Mouse (Mus musculus) right cerebral cortex, postnatal 14 days (tissue): ENCODE measurements at regions not wholly inside any gene's neighbourhood (a gene's known extent, or its start where the extent isn't known, plus 50 kb on each side); places are given as distances from the start of the nearest gene placed in this dataset.

Experiments
- DNase-seq: peaks from one replicate; pipeline ENCODE4 v3.0.0; 2022

GRCm38 (mm10) chr7:36352761-36353160, 345.2 kb upstream of the Tshz3 start:
- no peak for DNase-seq

- no peak for DNase-seq
Measured at GRCm38 (mm10) chr7:36350616-36351015, 347.3 kb upstream of the Tshz3 start.

GRCm38 (mm10) chr7:36348195-36348594, 349.7 kb upstream of the Tshz3 start:
- no peak for DNase-seq

- DNase-seq = no peak
Measured at GRCm38 (mm10) chr7:36334857-36335256, 363.1 kb upstream of the Tshz3 start.

- DNase-seq = peak; percentile 34
Measured at GRCm38 (mm10) chr7:36334091-36334490, 363.8 kb upstream of the Tshz3 start.

GRCm38 (mm10) chr7:36332633-36333032, 365.3 kb upstream of the Tshz3 start:
- DNase-seq = no peak

GRCm38 (mm10) chr7:36328141-36328540, 369.8 kb upstream of the Tshz3 start:
- DNase-seq = no peak

GRCm38 (mm10) chr7:36324035-36324434, 373.9 kb upstream of the Tshz3 start:
- DNase-seq = no peak

GRCm38 (mm10) chr7:36322181-36322580, 375.7 kb upstream of the Tshz3 start:
- DNase-seq = no peak

GRCm38 (mm10) chr7:36317466-36318212, 380.3 kb upstream of the Tshz3 start:
- no peak for DNase-seq

- no peak for DNase-seq
Measured at GRCm38 (mm10) chr7:36313751-36314150, 384.2 kb upstream of the Tshz3 start.

GRCm38 (mm10) chr7:36309761-36310605, 387.9 kb upstream of the Tshz3 start:
- DNase-seq = no peak

- DNase-seq = no peak
Measured at GRCm38 (mm10) chr7:36308726-36309125, 389.2 kb upstream of the Tshz3 start.

GRCm38 (mm10) chr7:36308106-36308620, 389.8 kb upstream of the Tshz3 start:
- DNase-seq = no peak

GRCm38 (mm10) chr7:36277275-36277674, 420.6 kb upstream of the Tshz3 start:
- DNase-seq = no peak

- DNase-seq = no peak
Measured at GRCm38 (mm10) chr7:36268966-36269365, 429.0 kb upstream of the Tshz3 start.

GRCm38 (mm10) chr7:36265163-36265823, 432.6 kb upstream of the Tshz3 start:
- no peak for DNase-seq

GRCm38 (mm10) chr7:36262124-36262710, 435.7 kb upstream of the Tshz3 start:
- DNase-seq = no peak

- peak; percentile 21 for DNase-seq
Measured at GRCm38 (mm10) chr7:36257102-36257501, 440.8 kb upstream of the Tshz3 start.

GRCm38 (mm10) chr7:36247356-36247755, 444.6 kb upstream of the Zfp507 start:
- DNase-seq = no peak

GRCm38 (mm10) chr7:36236673-36237072, 433.9 kb upstream of the Zfp507 start:
- DNase-seq = no peak

- no peak for DNase-seq
Measured at GRCm38 (mm10) chr7:36229031-36229430, 426.2 kb upstream of the Zfp507 start.

GRCm38 (mm10) chr7:36224416-36224815, 421.6 kb upstream of the Zfp507 start:
- DNase-seq = no peak
